Mouse (Mus musculus): ENCODE results near the gene Dido1.

- TF ChIP-seq CTCF (IDR thresholded peaks at IDR 0.05; ENCODE audit: control insufficient read depth, insufficient read depth, insufficient replicate concordance, low read depth, low read length) (no peak), POLR2A (IDR thresholded peaks at IDR 0.05; ENCODE audit: control insufficient read depth, low read depth, low read length) (no peak)
Observed at GRCm38 (mm10) chr2:180695176-180695575, 14.6 kb downstream of the Dido1 start.
